Mouse (Mus musculus): ENCODE measurements around the gene Taar4. TPM values are rescaled to one million over a fixed set of nuclear protein-coding genes. Genes with fewer than 3 reads are reported as not detected.

The Taar4 gene
- total RNA-seq, 2 experiments from 2014 or later = not detected

- DNase-seq (ENCODE audit: low spot score in 2 of 2) = no peak
Observed at GRCm38 (mm10) chr10:24006442-24006841, 46.1 kb downstream of the Taar4 start.

GRCm38 (mm10) chr10:24007034-24007433, 46.7 kb downstream of the Taar4 start:
- no peak for DNase-seq (ENCODE audit: low spot score in 2 of 2)

- no peak for DNase-seq (ENCODE audit: low spot score in 2 of 2)
Observed at GRCm38 (mm10) chr10:24008143-24008542, 47.8 kb downstream of the Taar4 start.

Other genes starting within 250 kb of the Taar4 start
- 100 to 1,000 TPM; 618 to 653 TPM for gene Rps12, start 173.2 kb upstream of the Taar4 start, total RNA-seq (2021)
- 10 to 100 TPM; 58.7 to 62.1 TPM for gene Slc18b1, start 163.5 kb upstream of the Taar4 start, total RNA-seq (2021)
- gene Vnn3, start 109.0 kb upstream of the Taar4 start, total RNA-seq (2021) = 10 to 100 TPM; 17.1 to 24.1 TPM
- gene Vnn1, start 65.8 kb upstream of the Taar4 start, total RNA-seq (2021) = 10 to 100 TPM; 50.0 to 52.2 TPM
- gene Taar1, start 40.1 kb upstream of the Taar4 start, total RNA-seq (2021) = not detected
- not detected for gene Taar2, start 21.9 kb upstream of the Taar4 start, total RNA-seq (2021)
- gene Taar3, start 10.9 kb upstream of the Taar4 start, total RNA-seq (2021) = not detected
- gene Taar5, start 10.2 kb downstream of the Taar4 start, total RNA-seq (2021) = not detected
- gene Taar6, start 25.2 kb downstream of the Taar4 start, total RNA-seq (2021) = not detected
- not detected for gene Taar7a, start 33.0 kb downstream of the Taar4 start, total RNA-seq (2021)
- gene Taar7b, start 39.4 kb downstream of the Taar4 start, total RNA-seq (2021) = not detected
- gene Taar7d, start 66.7 kb downstream of the Taar4 start, total RNA-seq (2021) = not detected
- gene Taar7e, start 77.1 kb downstream of the Taar4 start, total RNA-seq (2021) = not detected
- gene Taar7f, start 89.0 kb downstream of the Taar4 start, total RNA-seq (2021) = not detected
- under 1 TPM in 1 of 2 experiments, not detected in 1; 0.51 TPM for gene Taar8a, start 116.0 kb downstream of the Taar4 start, total RNA-seq (2021)
- gene Taar8b, start 131.8 kb downstream of the Taar4 start, total RNA-seq (2021) = not detected
- gene Taar8c, start 141.4 kb downstream of the Taar4 start, total RNA-seq (2021) = not detected
- not detected for gene Taar9, start 149.0 kb downstream of the Taar4 start, total RNA-seq (2021)
- 100 to 1,000 TPM in 1 of 2 experiments, 10 to 100 TPM in 1; 98.9 to 110 TPM for gene Stx7, start 188.8 kb downstream of the Taar4 start, total RNA-seq (2021)